ENCODE assay signal across 13 mouse cellular contexts in the genomic region with DNA sequence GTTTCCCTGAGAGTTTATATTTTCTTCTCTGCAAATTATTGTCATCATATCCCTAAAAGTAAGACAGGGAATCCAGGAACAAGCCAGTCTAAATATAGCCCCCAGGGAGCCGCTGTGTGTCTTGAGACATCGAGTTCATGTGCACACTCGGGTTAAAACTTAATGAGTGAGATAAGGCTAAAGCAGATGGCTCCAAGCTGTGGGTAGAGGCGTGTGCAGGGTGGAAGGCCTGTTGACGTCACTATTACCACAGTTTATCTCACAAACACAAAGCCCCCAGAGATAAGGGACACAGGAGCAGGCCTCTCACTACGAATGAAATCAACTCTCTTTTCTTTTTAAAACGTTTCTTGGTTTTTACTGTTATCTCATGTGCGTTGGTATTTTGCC.
DNase-seq lines count a peak whose midpoint lies in the region; ATAC-seq lines count a peak whose summit lies in the region.
"Had no signal": no experiment of that assay in that cellular context is flagged by ENCODE, and none has a peak within 500 bp of the region (broad histone marks: within the 10 kb centered on the region; RNA-seq: fewer than 3 reads in every experiment).

No protein-coding gene starts in this region.

- H3K27ac ChIP-seq in midbrain, embryonic 10.5 days (replicated peaks), result 0 out of 2 replicates have a peak overlapping the region, but pooled peaks have one; percentile 1
- H3K27ac ChIP-seq in midbrain, embryonic 15.5 days, result no peak overlapping the region
- H3K27ac ChIP-seq in limb, embryonic 10.5 days, result peak overlapping the region; percentile 72; the same call in 1 of the 2 replicates
- H3K27ac ChIP-seq: forebrain, embryonic 13.5 days; neural tube, embryonic 15.5 days had no signal

- H3K4me2 ChIP-seq in midbrain, embryonic 15.5 days, result no peak overlapping the region
- H3K4me2 ChIP-seq: forebrain, embryonic 13.5 days; neural tube, embryonic 15.5 days had no signal

- peaks cover 21% of the 10 kb centered on the region for H3K4me1 ChIP-seq in midbrain, embryonic 10.5 days
- peaks cover 8% of the 10 kb centered on the region for H3K4me1 ChIP-seq in midbrain, embryonic 15.5 days
- peaks cover 39% of the 10 kb centered on the region for H3K4me1 ChIP-seq in limb, embryonic 10.5 days

- peak; percentile 92 for DNase-seq in heart, adult 11 months
- no peak for DNase-seq in heart, adult 18-20 months
- DNase-seq in midbrain, embryonic 10.5 days (ENCODE audit: low spot score), result no peak
- DNase-seq in limb, embryonic 10.5 days (ENCODE audit: low spot score), result no peak
- DNase-seq in retina, postnatal 1 day, result peak; percentile 24
- DNase-seq in cerebellum, postnatal 36 days, result no peak
- DNase-seq in right cerebral cortex, adult 18-20 months, result no peak
- DNase-seq: gastrocnemius, postnatal 36 days; spleen, adult 18-20 months had no signal

- WGBS in midbrain, embryonic 10.5 days, result 49% methylated on average over 8 of the region's 8 CpGs
- WGBS in midbrain, embryonic 15.5 days, result 47% methylated on average over 8 of the region's 8 CpGs
- 45% methylated on average over 8 of the region's 8 CpGs for WGBS in limb, embryonic 10.5 days

- peaks cover 96% of the 10 kb centered on the region for H3K27me3 ChIP-seq in midbrain, embryonic 10.5 days (ENCODE audit: low read depth, poor library complexity, severe bottlenecking)
- H3K27me3 ChIP-seq in midbrain, embryonic 15.5 days (replicated peaks), result peaks cover 19% of the 10 kb centered on the region
- peaks cover 20% of the 10 kb centered on the region; the same call in 1 of the 2 replicates for H3K27me3 ChIP-seq in limb, embryonic 10.5 days (ENCODE audit: low read depth, poor library complexity, severe bottlenecking)
- H3K27me3 ChIP-seq: forebrain, embryonic 13.5 days had no signal

- H3K36me3 ChIP-seq in midbrain, embryonic 10.5 days, result no peaks in the 10 kb centered on the region
- H3K36me3 ChIP-seq in midbrain, embryonic 15.5 days (replicated peaks), result no peaks in the 10 kb centered on the region
- no peaks in the 10 kb centered on the region for H3K36me3 ChIP-seq in limb, embryonic 10.5 days
- H3K36me3 ChIP-seq: neural tube, embryonic 15.5 days had no signal

- no peaks in the 10 kb centered on the region for H3K9me3 ChIP-seq in midbrain, embryonic 10.5 days (replicated peaks)
- no peaks in the 10 kb centered on the region for H3K9me3 ChIP-seq in midbrain, embryonic 15.5 days
- H3K9me3 ChIP-seq in limb, embryonic 10.5 days (replicated peaks), result no peaks in the 10 kb centered on the region
- H3K9me3 ChIP-seq: forebrain, embryonic 13.5 days; neural tube, embryonic 15.5 days had no signal

- ATAC-seq in midbrain, embryonic 15.5 days (replicated peaks), result no peak
- ATAC-seq: forebrain, embryonic 13.5 days; midbrain, embryonic 16.5 days had no signal

- no peak overlapping the region for H3K4me3 ChIP-seq in midbrain, embryonic 10.5 days
- no peak overlapping the region for H3K4me3 ChIP-seq in midbrain, embryonic 15.5 days
- H3K4me3 ChIP-seq in limb, embryonic 10.5 days, result no peak overlapping the region
- H3K4me3 ChIP-seq: forebrain, embryonic 13.5 days; neural tube, embryonic 15.5 days had no signal

- H3K9ac ChIP-seq in midbrain, embryonic 15.5 days, result no peak overlapping the region
- H3K9ac ChIP-seq: forebrain, embryonic 13.5 days; neural tube, embryonic 15.5 days had no signal

Comparison
In these comparisons a context has a peak if more than half of its experiments do, and no peak if none do; other contexts are left out.
1. DNase-seq: peak in heart, adult 11 months (single experiment) and retina, postnatal 1 day (single experiment); none in heart, adult 18-20 months (0 of 2), midbrain, embryonic 10.5 days (single experiment), limb, embryonic 10.5 days (single experiment), cerebellum, postnatal 36 days (0 of 2) and right cerebral cortex, adult 18-20 months (single experiment).